Mouse (Mus musculus): Measurements from ENCODE around the gene Asap2. TPM values are rescaled to one million over a fixed set of nuclear protein-coding genes. Genes with fewer than 3 reads are reported as not detected.

The Asap2 gene
- polyA plus RNA-seq, 1 experiment from 2014 or later = 6.4 TPM

DNA sequence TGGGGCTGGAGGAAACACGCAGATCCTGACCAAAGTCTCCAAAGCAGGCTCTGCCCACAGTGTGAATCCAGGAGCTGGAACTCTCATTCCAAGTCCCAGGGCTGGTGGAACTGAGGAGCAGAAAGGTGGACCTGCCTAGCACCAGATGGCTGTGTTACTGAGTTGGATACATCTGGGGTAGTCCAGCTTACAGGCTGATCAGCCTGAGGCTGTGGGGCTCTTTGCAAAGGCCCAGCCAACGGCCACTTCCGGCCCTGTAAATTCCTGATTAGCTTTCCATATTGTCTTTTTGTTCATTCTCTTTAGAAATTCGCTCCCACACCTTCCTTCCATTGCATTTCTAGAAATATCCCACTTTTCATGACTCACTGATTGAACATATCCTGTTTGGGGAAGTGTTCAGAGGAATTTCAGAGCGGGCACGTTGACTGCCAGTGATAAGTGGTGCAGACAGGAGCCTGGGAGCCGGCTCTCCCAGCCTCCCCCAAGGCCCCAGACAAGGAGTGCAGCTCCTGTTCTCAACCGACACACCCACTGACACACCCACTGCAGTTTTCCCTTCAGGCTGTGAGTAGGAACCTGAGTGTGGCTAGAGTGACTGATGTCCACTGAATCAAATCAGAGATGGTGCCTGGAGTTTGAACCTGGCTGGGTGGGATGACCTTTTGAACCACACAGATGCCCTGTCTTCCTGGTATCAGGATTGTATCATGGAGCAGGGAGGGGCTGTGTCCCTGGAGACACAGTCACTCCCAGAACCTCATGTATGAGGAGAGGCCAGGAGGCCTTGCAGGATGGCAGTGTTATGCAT lies 145.6 kb downstream of the Asap2 start:
- Histone ChIP-seq H3K9me3 (no peaks in the 10 kb centered on the region), H3K4me3 (no peak overlapping the region), H3K9ac (no peak overlapping the region), H3K4me2 (no peak overlapping the region), H3K4me1 (peaks cover 50% of the 10 kb centered on the region), H3K27ac (0 out of 2 replicates have a peak overlapping the region, but pooled peaks have one; percentile 7), H3K36me3 (no peaks in the 10 kb centered on the region), H3K27me3 (no peaks in the 10 kb centered on the region)
- 0 out of 2 replicates have a peak, but pooled peaks have one; percentile 21 for ATAC-seq (ENCODE audit: insufficient number of reproducible peaks, low FRiP score, low TSS enrichment, low read depth)
- 36% methylated on average over 8 of the region's 8 CpGs for WGBS

DNA sequence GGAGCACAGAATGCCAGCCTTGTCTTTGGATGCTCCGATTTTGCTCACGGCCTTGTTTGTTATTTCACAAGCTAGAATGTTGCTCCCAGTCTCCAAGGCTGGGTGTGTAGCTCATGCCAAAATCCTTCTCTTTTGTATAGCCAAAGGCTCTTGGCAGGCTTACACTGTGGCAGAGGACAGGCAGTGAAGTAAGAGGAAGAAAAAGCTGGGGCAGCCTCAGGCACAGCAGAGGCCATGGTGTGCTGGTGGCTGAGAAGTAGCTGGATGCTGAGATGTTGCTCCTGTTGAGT lies 146.1 kb downstream of the Asap2 start:
- no peak for ATAC-seq (ENCODE audit: insufficient number of reproducible peaks, low FRiP score, low TSS enrichment, low read depth)
- no peak overlapping the region for H3K4me2 ChIP-seq
- H3K36me3 ChIP-seq = no peaks in the 10 kb centered on the region
- H3K9ac ChIP-seq = no peak overlapping the region
- 0 out of 2 replicates have a peak overlapping the region, but pooled peaks have one; percentile 7 for H3K27ac ChIP-seq
- no peak overlapping the region for H3K4me3 ChIP-seq
- no peaks in the 10 kb centered on the region for H3K9me3 ChIP-seq
- H3K4me1 ChIP-seq = peaks cover 50% of the 10 kb centered on the region
- H3K27me3 ChIP-seq = no peaks in the 10 kb centered on the region
- WGBS = 63% methylated on average over 2 of the region's 2 CpGs

DNA sequence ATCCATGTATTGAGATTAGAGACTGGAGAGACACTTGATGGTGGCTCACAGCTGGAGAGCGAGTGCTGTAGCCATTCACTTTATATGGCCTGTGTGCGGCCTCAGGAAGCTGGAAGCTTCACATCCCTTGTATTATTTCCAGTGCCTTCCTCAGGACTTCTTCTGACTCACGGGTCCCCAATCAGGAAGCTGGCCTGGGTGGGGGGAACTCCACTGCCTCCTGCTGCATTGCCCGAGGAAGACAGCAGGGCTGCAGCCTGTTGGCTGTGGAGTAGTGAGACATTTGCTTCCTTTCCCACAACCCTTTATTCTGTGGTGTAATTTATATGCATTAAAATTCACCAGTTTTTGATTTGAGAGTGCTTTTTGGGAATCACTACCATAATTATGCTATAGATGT lies 149.3 kb downstream of the Asap2 start:
- no peak for ATAC-seq (ENCODE audit: insufficient number of reproducible peaks, low FRiP score, low TSS enrichment, low read depth)
- peaks cover 22% of the 10 kb centered on the region for H3K4me1 ChIP-seq
- WGBS = 56% methylated on average over 4 of the region's 4 CpGs
- no peak overlapping the region for H3K9ac ChIP-seq
- H3K36me3 ChIP-seq = no peaks in the 10 kb centered on the region
- H3K27me3 ChIP-seq = no peaks in the 10 kb centered on the region
- no peak overlapping the region for H3K4me2 ChIP-seq
- H3K9me3 ChIP-seq = no peaks in the 10 kb centered on the region
- no peak overlapping the region for H3K4me3 ChIP-seq
- no peak overlapping the region for H3K27ac ChIP-seq

DNA sequence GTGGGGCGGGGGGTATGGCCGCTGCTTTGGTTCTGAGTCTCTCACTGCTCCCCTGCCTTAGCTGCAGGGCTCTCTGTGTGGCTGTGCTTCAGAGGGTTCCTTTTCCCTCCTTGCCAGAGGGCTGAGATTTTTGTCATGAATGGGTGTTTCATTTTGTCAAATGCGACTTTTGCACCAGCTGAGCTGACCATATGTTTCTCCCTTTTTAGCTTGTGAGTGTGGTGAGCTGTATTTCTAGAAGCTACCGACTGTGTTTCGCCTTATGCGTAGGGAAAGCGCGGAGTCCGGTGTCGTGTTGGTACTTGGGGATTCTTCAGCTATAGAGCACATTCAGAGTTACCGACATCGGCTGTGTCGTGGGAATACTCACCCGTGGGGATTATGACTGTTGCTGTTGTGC lies 149.9 kb downstream of the Asap2 start:
- Histone ChIP-seq H3K4me2 (no peak overlapping the region), H3K36me3 (no peaks in the 10 kb centered on the region), H3K9me3 (no peaks in the 10 kb centered on the region), H3K27ac (no peak overlapping the region), H3K4me1 (peaks cover 22% of the 10 kb centered on the region), H3K4me3 (no peak overlapping the region), H3K27me3 (no peaks in the 10 kb centered on the region), H3K9ac (no peak overlapping the region)
- no peak for ATAC-seq (ENCODE audit: insufficient number of reproducible peaks, low FRiP score, low TSS enrichment, low read depth)
- 86% methylated on average over 14 of the region's 14 CpGs for WGBS

DNA sequence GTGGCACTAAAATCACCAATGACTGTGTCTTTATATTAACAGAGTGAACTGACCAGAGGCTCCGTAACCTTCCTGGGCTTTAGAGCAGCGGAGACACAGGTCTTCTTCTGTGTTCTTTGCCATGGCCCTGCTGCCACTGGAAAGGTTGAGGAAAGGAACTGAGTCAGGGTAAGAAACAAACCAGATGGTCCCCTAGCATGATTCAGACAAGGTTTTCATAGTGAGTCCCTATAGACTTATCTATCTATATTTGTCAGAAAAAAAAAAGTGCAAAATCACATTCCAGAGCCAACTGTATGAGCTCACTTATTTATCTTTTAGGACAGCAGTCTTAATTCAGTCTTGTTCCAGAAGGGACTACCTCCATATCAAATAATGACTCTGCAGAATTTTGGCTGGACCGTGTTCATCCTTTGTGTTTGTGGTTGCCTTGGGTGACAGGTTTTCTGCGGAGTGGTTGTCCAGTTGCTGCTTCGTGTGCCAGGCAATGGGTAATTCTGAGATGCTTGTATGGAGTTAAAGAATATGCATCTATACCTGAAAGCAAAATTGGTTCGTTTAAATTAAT lies 150.6 kb downstream of the Asap2 start:
- Histone ChIP-seq H3K4me1 (peaks cover 16% of the 10 kb centered on the region), H3K9ac (no peak overlapping the region), H3K36me3 (no peaks in the 10 kb centered on the region), H3K4me3 (no peak overlapping the region), H3K9me3 (no peaks in the 10 kb centered on the region), H3K4me2 (no peak overlapping the region), H3K27ac (no peak overlapping the region), H3K27me3 (no peaks in the 10 kb centered on the region)
- 90% methylated on average over 6 of the region's 6 CpGs for WGBS
- ATAC-seq (ENCODE audit: insufficient number of reproducible peaks, low FRiP score, low TSS enrichment, low read depth) = no peak

DNA sequence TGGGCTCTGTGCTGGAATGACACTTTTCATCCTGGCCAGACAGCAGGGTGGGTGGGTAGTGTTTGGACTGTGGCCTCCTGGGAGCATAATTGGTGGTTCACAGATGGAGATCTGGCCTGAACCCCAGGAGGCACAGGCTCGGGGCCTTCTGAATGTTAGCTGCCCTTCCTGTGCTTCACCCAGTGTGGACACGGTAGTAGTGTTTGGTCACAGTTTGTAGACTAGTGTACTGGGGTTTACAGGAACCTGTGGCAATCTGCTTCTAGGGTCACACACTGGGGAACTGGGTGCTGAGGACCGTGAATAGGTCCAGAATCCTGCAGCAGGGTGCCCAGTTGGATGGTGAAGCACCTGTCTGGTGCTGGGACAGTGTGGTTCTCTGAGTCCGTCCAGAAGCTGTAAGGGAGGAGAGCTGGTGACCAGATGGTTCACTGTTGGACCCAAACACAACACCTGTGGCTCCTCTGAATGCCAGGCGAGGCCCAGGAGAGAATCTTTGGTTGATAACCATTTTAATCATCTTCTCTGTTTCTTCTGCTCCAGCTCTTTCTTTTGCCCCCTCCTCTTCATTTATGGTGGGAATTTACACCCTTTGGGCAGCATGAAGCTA lies 151.5 kb downstream of the Asap2 start:
- Histone ChIP-seq H3K4me2 (no peak overlapping the region), H3K4me1 (peaks cover 7% of the 10 kb centered on the region; the same call in 1 of the 2 replicates), H3K9ac (no peak overlapping the region), H3K36me3 (no peaks in the 10 kb centered on the region), H3K9me3 (no peaks in the 10 kb centered on the region), H3K4me3 (no peak overlapping the region), H3K27me3 (no peaks in the 10 kb centered on the region), H3K27ac (no peak overlapping the region)
- WGBS = 70% methylated on average over 5 of the region's 5 CpGs
- ATAC-seq (ENCODE audit: insufficient number of reproducible peaks, low FRiP score, low TSS enrichment, low read depth) = no peak

DNA sequence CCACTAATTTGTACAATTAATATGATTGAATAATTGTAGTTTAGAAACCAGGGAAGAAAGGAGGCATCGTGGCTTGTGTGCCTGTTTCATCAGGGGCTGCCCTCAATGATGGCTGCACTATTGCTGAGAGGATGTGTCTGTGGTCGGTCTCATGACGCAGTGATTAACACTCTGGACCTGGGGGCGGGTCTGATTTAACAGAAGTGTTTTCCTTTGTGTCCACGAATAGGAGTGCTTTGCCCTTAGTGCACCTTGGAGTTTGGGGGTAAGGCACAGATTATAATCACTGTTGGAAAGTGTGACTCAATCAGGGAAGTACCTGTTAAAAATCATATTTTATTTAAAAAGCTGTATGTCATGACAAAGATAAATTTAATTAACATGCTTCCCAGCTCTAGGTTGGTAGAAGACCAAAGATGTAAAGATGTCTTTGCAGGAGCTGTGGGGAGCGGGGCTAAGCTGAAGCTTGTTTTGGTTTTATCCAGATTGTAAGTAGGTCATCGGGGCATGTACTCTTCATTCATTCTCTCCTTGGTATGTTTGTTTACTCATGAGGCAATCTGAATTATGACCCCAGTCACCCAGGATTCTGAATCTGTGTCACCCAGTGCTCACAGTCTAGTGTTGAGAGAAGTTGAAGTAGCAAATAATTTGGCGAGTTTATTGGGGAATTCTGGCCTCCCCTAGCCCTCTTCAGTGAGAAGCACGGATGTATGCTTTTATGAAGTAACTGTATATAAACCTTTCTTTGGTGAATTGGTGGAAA lies 152.4 kb downstream of the Asap2 start:
- H3K4me3 ChIP-seq = no peak overlapping the region
- no peak overlapping the region for H3K9ac ChIP-seq
- H3K36me3 ChIP-seq = no peaks in the 10 kb centered on the region
- peaks cover 7% of the 10 kb centered on the region; the same call in 1 of the 2 replicates for H3K4me1 ChIP-seq
- no peaks in the 10 kb centered on the region for H3K9me3 ChIP-seq
- H3K4me2 ChIP-seq = no peak overlapping the region
- H3K27ac ChIP-seq = no peak overlapping the region
- 76% methylated on average over 9 of the region's 9 CpGs for WGBS
- H3K27me3 ChIP-seq = no peaks in the 10 kb centered on the region
- no peak for ATAC-seq (ENCODE audit: insufficient number of reproducible peaks, low FRiP score, low TSS enrichment, low read depth)

DNA sequence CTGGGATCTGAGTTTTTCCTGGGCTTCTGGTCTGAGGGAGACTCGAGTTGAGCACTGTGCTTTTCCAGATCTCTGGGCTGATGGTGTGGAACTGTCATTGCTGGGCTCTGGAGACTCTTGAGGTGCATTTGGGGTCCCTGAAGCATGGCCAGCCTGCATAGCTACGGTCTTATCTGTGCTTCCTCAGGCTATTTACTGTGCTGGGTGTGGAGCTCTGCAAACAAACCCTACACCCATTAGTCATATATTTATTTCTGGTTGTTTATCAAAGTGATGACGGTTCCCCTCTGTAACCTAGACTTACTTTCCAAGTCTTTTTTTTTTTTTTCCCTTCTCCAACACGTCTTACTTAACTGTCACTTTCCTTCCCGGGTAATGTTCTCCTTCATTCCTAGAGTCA lies 154.3 kb downstream of the Asap2 start:
- no peak overlapping the region for H3K4me3 ChIP-seq
- no peaks in the 10 kb centered on the region for H3K36me3 ChIP-seq
- H3K27me3 ChIP-seq = no peaks in the 10 kb centered on the region
- H3K27ac ChIP-seq = no peak overlapping the region
- H3K9me3 ChIP-seq = no peaks in the 10 kb centered on the region
- no peak overlapping the region for H3K4me2 ChIP-seq
- no peak overlapping the region for H3K9ac ChIP-seq
- H3K4me1 ChIP-seq = peaks cover 4% of the 10 kb centered on the region; the same call in 1 of the 2 replicates
- ATAC-seq (ENCODE audit: insufficient number of reproducible peaks, low FRiP score, low TSS enrichment, low read depth) = no peak
- WGBS = 83% methylated on average over 5 of the region's 5 CpGs

DNA sequence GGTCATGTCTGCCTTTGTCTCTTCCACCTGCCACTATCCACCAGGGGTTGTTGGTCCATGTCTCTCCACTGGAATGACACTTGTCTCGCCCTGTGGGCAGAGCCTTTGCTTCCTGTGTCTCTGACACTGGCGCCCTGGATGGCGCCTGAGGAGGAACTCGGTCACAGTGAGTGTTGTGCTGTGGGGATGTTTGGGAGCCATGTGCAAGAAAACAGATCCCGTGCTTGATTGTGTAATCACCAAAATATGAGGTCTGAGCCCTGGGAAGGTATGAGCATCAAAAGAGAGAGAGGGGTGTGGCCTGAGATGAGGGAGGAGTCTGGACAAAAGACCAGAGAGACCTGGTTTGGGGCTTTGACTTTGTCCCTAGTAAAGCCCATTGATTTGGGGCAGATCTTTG lies 154.8 kb downstream of the Asap2 start:
- Histone ChIP-seq H3K36me3 (no peaks in the 10 kb centered on the region), H3K27ac (no peak overlapping the region), H3K9ac (no peak overlapping the region), H3K27me3 (no peaks in the 10 kb centered on the region), H3K9me3 (no peaks in the 10 kb centered on the region), H3K4me1 (peaks cover under 1% of the 10 kb centered on the region; the same call in 1 of the 2 replicates), H3K4me3 (no peak overlapping the region), H3K4me2 (no peak overlapping the region)
- 89% methylated on average over 5 of the region's 5 CpGs for WGBS
- ATAC-seq (ENCODE audit: insufficient number of reproducible peaks, low FRiP score, low TSS enrichment, low read depth) = no peak

DNA sequence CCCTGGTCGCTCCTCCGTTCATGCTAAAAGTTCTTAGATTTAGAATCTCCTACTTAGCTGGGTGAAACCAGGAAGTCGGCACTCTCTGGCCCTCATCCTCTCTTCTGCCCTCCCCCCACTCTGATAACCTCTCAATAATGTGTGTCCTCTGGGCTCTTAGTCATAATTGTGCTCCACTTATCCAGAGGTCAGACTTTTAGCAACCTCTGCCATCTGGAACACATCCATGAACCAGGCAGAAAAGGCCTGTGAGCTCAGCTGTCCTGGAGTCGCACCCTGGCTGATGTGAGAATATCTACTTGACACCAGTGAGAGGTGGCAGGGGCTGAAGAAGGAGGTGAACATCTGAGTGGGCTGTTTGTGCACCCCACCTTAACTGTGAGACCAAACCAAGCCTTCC lies 156.6 kb downstream of the Asap2 start:
- Histone ChIP-seq H3K4me1 (no peaks in the 10 kb centered on the region), H3K27ac (no peak overlapping the region), H3K27me3 (no peaks in the 10 kb centered on the region), H3K4me3 (no peak overlapping the region), H3K36me3 (no peaks in the 10 kb centered on the region), H3K4me2 (no peak overlapping the region), H3K9me3 (no peaks in the 10 kb centered on the region), H3K9ac (no peak overlapping the region)
- no peak for ATAC-seq (ENCODE audit: insufficient number of reproducible peaks, low FRiP score, low TSS enrichment, low read depth)
- 50% methylated on average over 4 of the region's 4 CpGs for WGBS

DNA sequence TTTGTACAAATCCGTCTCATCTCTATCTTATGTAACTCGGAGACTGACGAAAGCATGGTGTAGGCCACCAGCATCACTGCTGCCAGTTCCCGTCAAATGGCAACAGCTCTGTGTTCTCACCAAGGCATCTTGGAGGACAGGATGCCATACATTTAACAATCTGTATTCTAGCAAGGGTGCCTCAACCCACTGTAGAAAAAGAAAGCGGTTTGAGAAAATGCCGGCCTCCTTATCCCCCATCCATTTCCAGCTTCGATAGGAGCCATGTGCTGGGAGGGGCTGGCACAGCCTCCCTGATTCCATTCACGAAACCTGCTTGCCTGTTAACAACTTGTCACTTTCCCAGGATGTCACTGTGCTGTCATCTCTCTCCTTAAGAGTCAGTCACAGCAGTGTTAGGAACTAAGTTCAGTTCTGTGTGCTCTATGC lies 163.0 kb downstream of the Asap2 start:
- no peaks in the 10 kb centered on the region for H3K36me3 ChIP-seq
- ATAC-seq (ENCODE audit: insufficient number of reproducible peaks, low FRiP score, low TSS enrichment, low read depth) = no peak
- no peak overlapping the region for H3K4me3 ChIP-seq
- no peak overlapping the region for H3K9ac ChIP-seq
- H3K27ac ChIP-seq = no peak overlapping the region
- no peak overlapping the region for H3K4me2 ChIP-seq
- no peaks in the 10 kb centered on the region for H3K27me3 ChIP-seq
- 76% methylated on average over 8 of the region's 8 CpGs for WGBS
- H3K4me1 ChIP-seq = no peaks in the 10 kb centered on the region; the same call in 1 of the 2 replicates
- H3K9me3 ChIP-seq = no peaks in the 10 kb centered on the region

DNA sequence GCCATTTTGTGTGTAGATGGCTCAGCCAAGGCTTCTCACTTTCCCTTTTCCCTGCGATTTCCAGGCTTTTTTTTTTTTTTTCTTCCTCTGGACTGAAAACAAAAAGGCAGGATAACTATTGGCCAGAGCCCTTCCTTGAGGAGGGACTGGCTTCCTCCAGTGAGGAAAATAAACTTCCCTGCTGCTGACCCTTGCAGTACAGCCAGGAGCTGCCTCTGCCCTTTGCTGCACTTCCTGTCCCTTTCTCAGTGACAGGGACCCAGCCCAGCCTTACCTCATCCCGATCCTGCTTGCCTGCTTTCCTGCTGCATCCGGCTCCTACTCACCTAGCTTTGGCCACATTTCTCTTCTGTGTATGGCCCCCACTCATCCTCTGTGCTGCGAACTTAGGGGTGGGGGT lies 164.8 kb downstream of the Asap2 start:
- no peak for ATAC-seq (ENCODE audit: insufficient number of reproducible peaks, low FRiP score, low TSS enrichment, low read depth)
- Histone ChIP-seq H3K4me3 (no peak overlapping the region), H3K27me3 (no peaks in the 10 kb centered on the region), H3K36me3 (no peaks in the 10 kb centered on the region), H3K27ac (no peak overlapping the region), H3K9me3 (no peaks in the 10 kb centered on the region), H3K4me1 (peaks cover 6% of the 10 kb centered on the region), H3K4me2 (no peak overlapping the region), H3K9ac (no peak overlapping the region)
- WGBS = 56% methylated on average over 4 of the region's 4 CpGs

All from limb, embryonic 15.5 days (tissue).